Mouse (Mus musculus): ENCODE measurements around the gene Pcp4. TPM values are rescaled to one million over a fixed set of nuclear protein-coding genes. Genes with fewer than 3 reads are reported as not detected.

Pcp4 gene
- total and polyA plus RNA-seq, 3 experiments: 2.4 to 3.3 TPM; not detected in 1

DNA sequence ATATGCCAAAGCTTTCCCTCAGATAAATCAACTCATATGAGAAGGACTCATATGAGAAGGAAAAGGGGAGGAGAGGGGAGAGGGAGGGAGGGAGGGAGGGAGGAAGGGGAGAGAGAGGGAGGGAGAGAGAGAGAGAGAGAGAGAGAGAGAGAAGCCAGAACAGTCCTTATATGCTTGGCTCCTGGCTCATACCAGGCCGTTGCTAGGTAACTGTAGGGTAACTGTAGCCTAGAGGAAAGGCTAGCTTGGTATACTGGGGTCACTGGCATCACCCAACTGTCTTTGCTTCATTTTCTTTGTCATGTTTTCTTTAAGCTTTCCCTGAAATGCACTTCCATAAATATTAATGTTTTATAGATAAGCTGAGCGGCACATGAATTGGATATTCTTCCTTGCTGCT lies 85.3 kb downstream of the Pcp4 start:
- H3K27me3 ChIP-seq (replicated peaks): no peaks in the 10 kb centered on the region
- H3K9me3 ChIP-seq (replicated peaks; ENCODE audit: low read length): no peaks in the 10 kb centered on the region
- no peak overlapping the region for H3K4me2 ChIP-seq (ENCODE audit: insufficient read depth, low read depth, poor library complexity, severe bottlenecking)
- H3K27ac ChIP-seq (ENCODE audit: insufficient read depth, low read depth): no peak overlapping the region
- no peak overlapping the region for H3K9ac ChIP-seq (ENCODE audit: insufficient read depth, low read depth)
- in situ Hi-C loops (cut with MboI; ENCODE audit: low pct_ligation_motif_present, low pct_unique_long_range_greater_than_20kb, low sequenced_read_pairs) (no loop called here), dilution Hi-C loops (cut with MboI; ENCODE audit: extremely low pct_ligation_motif_present, extremely low pct_unique_long_range_greater_than_20kb, low sequenced_read_pairs) (no loop called here)
- TF ChIP-seq ZKSCAN1 (IDR thresholded peaks at IDR 0.05; ENCODE audit: borderline replicate concordance, low read depth, low read length) (no peak), CHD2 (IDR thresholded peaks at IDR 0.05; ENCODE audit: low read length) (no peak), SMC3 (IDR thresholded peaks at IDR 0.05; ENCODE audit: low read depth, low read length) (no peak), JUND (conservative IDR thresholded peaks at IDR 0.05; ENCODE audit: low read depth, low read length) (no peak), MEF2A (IDR thresholded peaks at IDR 0.05; ENCODE audit: borderline replicate concordance, low read depth, low read length) (no peak), JUN (IDR thresholded peaks at IDR 0.05; ENCODE audit: insufficient read depth, low read depth, low read length) (no peak), USF1 (IDR thresholded peaks at IDR 0.05; ENCODE audit: low read depth, low read length) (no peak), GABPA (IDR thresholded peaks at IDR 0.05; ENCODE audit: insufficient replicate concordance, low read depth, low read length) (no peak), E2F4 (IDR thresholded peaks at IDR 0.05; ENCODE audit: insufficient replicate concordance, low read depth, low read length) (no peak), RCOR1 (conservative IDR thresholded peaks at IDR 0.05; ENCODE audit: low read depth, low read length) (no peak), NRF1 (IDR thresholded peaks at IDR 0.05; ENCODE audit: low read depth, low read length) (no peak), UBTF (IDR thresholded peaks at IDR 0.05; ENCODE audit: low read depth, low read length) (no peak), EP300 (IDR thresholded peaks at IDR 0.05; ENCODE audit: low read length) (no peak), MXI1 (IDR thresholded peaks at IDR 0.05; ENCODE audit: low read depth, low read length) (no peak), PAX5 (IDR thresholded peaks at IDR 0.05; ENCODE audit: low read length) (no peak), USF2 (conservative IDR thresholded peaks at IDR 0.05; ENCODE audit: low read depth, low read length) (no peak)
- no peaks in the 10 kb centered on the region for H3K79me2 ChIP-seq (replicated peaks; ENCODE audit: control insufficient read depth, extremely low read depth, insufficient read depth, poor library complexity, severe bottlenecking)
- H3K36me3 ChIP-seq (replicated peaks in 1 of 2; ENCODE audit: control insufficient read depth in 1 of 2, insufficient read depth in 1 of 2, low read length in 1 of 2): no peaks in the 10 kb centered on the region
- no peak for DNase-seq (ENCODE audit: extremely low read depth)
- peaks cover 0 to 13% of the 10 kb centered on the region in 2 experiments; a peak in 2 of 4 replicates for H3K4me1 ChIP-seq (ENCODE audit: control insufficient read depth in 1 of 2, insufficient read depth in 2 of 2)
- H3K4me3 ChIP-seq (replicated peaks in 1 of 3; ENCODE audit: low read depth in 2 of 3, low read length in 2 of 3, poor library complexity in 1 of 3): no peak overlapping the region

DNA sequence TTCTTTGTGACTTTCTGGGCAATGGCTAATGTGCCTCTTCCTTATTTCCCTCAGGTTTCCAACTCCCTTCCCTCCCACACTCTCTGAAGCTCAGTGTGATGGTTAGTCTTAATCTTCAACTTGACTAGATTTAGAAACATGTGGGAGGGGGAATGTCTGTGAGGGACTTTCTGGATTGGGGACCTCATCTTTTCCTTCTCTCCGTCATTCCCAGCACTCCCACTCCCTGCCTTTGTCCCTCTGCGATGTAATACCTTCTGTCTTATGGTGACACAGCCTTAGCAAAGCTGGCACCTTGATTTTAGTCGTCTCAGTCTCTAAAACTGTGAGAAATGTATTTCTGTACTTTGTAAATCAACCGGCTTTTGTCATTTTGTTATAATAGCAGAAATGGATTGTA lies 88.0 kb downstream of the Pcp4 start:
- Histone ChIP-seq H3K27me3 (replicated peaks) (no peaks in the 10 kb centered on the region), H3K4me2 (ENCODE audit: insufficient read depth, low read depth, poor library complexity, severe bottlenecking) (no peak overlapping the region), H3K4me3 (replicated peaks in 1 of 3; ENCODE audit: low read depth in 2 of 3, low read length in 2 of 3, poor library complexity in 1 of 3) (no peak overlapping the region), H3K27ac (ENCODE audit: insufficient read depth, low read depth) (no peak overlapping the region), H3K79me2 (replicated peaks; ENCODE audit: control insufficient read depth, extremely low read depth, insufficient read depth, poor library complexity, severe bottlenecking) (no peaks in the 10 kb centered on the region), H3K9me3 (replicated peaks; ENCODE audit: low read length) (no peaks in the 10 kb centered on the region), H3K9ac (ENCODE audit: insufficient read depth, low read depth) (no peak overlapping the region), H3K4me1 (ENCODE audit: control insufficient read depth in 1 of 2, insufficient read depth in 2 of 2) (no peaks in the 10 kb centered on the region), H3K36me3 (replicated peaks in 1 of 2; ENCODE audit: control insufficient read depth in 1 of 2, insufficient read depth in 1 of 2, low read length in 1 of 2) (no peaks in the 10 kb centered on the region)
- dilution Hi-C loops (cut with MboI; ENCODE audit: extremely low pct_ligation_motif_present, extremely low pct_unique_long_range_greater_than_20kb, low sequenced_read_pairs): no loop called here
- DNase-seq (ENCODE audit: extremely low read depth): no peak
- TF ChIP-seq TBP (conservative IDR thresholded peaks at IDR 0.05; ENCODE audit: low read depth, low read length): no peak
- no peak for TF ChIP-seq CHD2 (IDR thresholded peaks at IDR 0.05; ENCODE audit: low read length)
- no peak for TF ChIP-seq ZNF384 (IDR thresholded peaks at IDR 0.05; ENCODE audit: low read depth, low read length)
- TF ChIP-seq EP300 (IDR thresholded peaks at IDR 0.05; ENCODE audit: low read length): no peak
- no peak for TF ChIP-seq JUN (IDR thresholded peaks at IDR 0.05; ENCODE audit: insufficient read depth, low read depth, low read length)
- no peak for TF ChIP-seq USF1 (IDR thresholded peaks at IDR 0.05; ENCODE audit: low read depth, low read length)
- TF ChIP-seq ELF1 (IDR thresholded peaks at IDR 0.05; ENCODE audit: low read depth, low read length): no peak
- no peak for TF ChIP-seq MXI1 (IDR thresholded peaks at IDR 0.05; ENCODE audit: low read depth, low read length)
- TF ChIP-seq ETS1 (conservative IDR thresholded peaks at IDR 0.05; ENCODE audit: low read depth, low read length): no peak
- no peak for TF ChIP-seq HCFC1 (IDR thresholded peaks at IDR 0.05; ENCODE audit: low read depth, low read length)
- in situ Hi-C loops (cut with MboI; ENCODE audit: low pct_ligation_motif_present, low pct_unique_long_range_greater_than_20kb, low sequenced_read_pairs): no loop called here
